Mouse (Mus musculus) fibroblast of lung, adult 2 months (primary cell): ENCODE results near the gene Smap2.

ENCODE experiments used
- DNase-seq: peaks from one replicate; pipeline ENCODE4 v3.0.0-alpha.2; 2011; ENCODE audit warnings: low read depth

Smap2 gene

DNA sequence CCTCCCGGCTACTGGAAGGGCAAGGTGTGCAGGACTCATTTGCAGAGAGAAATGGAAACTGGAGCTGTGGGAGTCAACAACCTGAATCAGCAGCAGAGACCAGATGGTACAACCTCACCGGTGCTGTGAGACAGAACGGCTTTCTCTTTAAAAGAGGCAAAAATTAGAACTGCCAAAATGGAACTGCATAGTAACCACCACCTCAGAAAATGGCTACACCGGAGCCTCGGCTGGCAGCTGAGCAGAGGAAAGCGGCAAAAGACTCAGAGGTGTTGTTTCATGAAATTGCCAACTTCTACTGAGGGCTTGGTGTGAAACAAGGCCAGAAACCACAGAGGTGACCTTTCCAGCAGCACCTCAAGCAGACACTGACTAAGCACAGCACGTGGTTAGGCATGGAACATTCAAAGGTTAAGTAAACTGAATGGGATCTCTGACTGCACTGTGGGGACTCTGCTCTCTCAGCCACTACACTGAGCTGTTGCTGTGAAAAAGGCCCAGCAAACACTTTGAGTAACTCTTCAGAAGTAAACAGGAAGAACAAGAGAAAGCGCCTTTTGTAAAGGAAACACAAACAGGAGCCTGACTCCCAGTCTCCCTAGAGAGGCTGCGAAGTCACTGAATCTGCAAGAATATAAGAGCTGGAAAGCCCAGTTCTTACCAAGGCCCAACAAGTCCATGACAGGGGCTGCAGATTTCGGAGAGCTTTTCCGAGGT lies 42.2 kb downstream of the Smap2 start:
- DNase-seq: peak; percentile 67

DNA sequence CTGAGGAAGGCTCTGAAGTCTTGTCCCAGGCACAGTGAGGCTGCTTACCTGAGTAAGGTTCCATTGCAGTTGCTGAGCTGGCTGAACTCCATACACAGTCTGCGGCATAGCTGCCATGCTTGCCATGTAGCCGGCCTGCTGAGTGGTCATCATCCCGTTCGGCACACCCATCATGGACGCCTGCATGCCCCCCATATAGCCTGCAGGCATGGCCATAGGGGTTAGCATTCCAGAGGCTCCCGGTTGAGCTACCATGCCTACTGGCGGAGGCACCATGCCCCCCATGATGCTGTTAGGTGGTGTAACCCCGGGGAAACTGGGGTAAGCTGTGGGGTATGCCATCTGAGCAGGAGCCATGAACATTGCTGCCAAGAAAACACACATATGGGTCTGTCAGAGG lies 45.2 kb downstream of the Smap2 start:
- DNase-seq: no peak

DNA sequence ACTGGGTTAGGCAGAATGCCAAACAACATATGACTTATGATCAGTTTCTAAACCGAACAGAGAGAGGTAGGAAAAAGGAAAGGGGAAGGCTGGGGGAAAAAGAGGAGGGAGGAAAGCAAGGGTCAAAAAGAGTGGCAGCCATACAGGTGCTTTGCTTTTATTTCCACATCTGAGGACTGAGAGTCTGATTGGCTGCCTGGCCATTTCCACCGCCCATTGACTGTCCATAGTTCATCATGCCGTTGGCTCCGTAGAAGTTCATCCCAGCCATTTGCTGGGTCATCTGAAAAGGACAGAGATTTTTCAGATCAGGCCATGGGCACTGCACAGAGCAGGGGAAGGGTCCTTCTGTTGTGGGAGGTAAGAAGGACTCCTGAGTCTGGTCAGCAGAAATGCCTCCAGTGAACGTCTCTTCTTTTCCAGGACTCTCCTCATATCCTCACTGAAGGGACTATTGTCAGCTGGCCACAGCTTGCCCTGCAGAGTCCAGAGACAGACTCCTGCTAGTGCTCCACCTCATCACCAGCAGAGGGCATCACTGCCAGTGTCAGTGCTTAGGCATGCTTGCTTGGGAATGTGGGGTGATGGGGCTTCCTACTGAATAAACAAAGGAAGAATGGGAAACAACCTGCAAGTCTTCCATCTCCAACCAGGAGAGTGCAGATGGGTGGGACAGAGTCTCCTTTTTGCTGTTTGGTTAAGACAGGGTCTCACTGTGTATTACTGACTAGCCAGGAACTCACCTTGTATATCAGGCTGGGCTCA lies 47.5 kb downstream of the Smap2 start:
- no peak for DNase-seq

DNA sequence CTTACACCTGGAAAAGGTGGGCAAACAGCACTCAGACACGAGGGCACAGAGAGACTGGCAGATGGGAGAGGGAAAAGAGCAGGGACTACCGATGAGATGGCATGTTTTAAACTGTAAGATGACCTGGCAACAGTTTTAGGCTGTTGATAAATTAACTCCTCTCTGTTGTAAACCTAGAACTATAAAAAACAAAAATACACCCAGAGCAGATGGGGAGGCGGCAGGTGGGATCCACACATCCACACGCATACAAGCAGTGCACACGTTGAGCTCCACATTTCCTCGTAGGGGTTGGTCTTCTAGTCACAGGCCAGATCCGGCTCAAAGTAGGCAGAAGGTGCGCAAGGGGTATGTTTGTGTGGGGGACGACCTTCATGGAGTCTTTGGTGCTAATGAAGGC lies 48.6 kb downstream of the Smap2 start:
- DNase-seq: no peak

DNA sequence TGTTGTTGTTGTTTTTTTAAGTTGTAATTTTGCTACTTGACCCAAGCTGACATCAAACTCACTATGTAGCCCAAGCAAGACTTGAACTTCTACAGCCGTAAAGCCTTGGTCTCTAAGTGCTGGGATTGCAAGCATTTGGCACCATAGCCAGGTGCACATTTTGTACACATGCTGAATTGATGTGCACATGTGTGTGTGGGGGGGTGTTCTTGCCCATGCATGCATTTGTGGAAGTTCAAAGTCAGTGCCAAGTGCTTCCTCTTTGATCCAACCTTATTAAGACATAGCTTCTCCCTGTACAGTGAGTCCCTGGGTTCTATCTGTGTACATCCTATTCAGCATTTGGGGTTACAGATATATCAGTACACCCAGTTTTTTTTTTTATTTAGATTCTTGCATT lies 61.5 kb downstream of the Smap2 start:
- no peak for DNase-seq

DNA sequence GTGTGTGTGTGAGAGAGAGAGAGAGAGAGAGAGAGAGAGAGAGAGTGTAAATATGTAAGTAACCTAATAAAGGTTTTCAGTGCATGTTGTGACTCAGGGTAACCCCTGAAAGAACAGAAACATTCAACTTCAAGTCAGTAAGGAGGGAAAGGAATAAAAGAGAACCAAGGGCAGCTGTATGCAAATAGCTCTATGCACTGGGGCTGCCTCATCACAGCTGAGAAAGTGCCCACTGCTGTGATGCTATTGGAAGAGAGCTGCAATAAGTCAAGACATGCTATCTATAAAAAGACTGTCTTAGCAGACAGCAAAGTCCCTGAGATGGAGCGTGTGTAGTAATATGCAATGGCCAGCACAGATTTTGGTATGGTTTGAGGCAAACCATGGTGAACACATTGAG lies 63.4 kb downstream of the Smap2 start:
- no peak for DNase-seq

DNA sequence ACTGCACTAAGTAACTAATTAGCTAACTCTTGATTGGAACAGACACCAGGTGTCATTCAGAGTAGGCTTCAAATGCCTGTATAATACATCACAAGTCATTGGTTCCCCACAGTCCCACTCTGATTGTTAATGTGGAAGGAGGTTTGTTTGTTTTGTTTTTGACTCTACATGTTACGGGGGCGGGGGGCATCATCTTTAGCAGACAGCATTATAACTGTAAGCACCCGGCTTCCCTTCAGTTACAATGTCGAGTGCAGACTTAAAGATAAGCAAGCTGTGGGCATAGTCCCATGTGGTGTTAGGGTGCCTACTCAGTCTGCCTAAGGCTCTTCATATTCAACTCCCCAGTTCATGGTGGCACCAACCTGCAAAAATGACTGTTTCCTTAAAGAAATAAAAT lies 64.0 kb downstream of the Smap2 start:
- no peak for DNase-seq

DNA sequence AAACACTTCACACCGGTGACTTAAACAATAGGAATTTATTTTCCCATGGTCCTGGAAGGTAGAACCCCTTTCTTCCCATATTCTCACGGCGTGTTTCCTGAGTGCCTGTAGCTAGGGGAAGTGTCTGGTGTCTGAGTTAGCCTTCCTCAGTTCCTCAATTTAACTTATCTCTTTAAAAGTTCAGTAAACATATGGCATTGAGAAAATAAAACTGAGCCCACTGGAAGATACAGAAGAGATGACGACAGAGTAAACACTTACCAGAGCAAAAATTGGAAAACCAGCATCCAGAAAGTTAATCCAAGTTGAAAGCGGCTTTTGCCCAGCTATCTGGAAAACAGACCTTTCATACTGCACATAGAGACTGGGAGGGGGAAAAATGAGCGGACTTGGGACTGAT lies 64.9 kb downstream of the Smap2 start:
- DNase-seq: no peak

DNA sequence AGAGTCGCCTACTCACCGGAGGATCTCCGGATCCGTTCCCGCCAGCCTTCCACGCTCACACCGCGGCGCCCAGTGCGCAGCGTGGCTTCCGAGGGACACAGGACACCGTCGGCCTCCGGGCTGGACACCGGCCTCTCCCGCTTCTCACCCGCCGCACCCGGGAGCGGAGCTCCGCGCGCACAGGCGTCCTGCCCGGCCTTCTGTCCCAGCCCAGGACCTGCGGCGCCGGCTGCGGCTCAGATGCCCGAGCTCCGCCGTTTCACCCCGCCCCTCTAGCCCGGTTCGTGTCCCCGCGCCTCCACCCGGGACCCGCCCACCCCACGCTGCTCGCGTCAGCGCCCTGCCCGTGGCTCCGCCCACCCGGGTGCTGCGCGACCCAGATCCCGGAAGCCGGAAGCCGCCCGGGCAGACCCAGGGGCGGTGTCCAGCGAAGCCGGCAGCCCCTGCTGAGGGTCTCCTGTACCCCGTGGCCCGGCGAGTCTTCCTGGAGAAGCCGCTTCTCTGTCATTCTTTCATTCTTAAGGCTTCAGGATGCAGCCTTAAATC lies 65.5 kb downstream of the Smap2 start, which contains the start of gene Zfp69:
Zfp69 (minus strand) TSS at position 272 of the 546 bp plus-strand sequence.
- peak; percentile 60 for DNase-seq

DNA sequence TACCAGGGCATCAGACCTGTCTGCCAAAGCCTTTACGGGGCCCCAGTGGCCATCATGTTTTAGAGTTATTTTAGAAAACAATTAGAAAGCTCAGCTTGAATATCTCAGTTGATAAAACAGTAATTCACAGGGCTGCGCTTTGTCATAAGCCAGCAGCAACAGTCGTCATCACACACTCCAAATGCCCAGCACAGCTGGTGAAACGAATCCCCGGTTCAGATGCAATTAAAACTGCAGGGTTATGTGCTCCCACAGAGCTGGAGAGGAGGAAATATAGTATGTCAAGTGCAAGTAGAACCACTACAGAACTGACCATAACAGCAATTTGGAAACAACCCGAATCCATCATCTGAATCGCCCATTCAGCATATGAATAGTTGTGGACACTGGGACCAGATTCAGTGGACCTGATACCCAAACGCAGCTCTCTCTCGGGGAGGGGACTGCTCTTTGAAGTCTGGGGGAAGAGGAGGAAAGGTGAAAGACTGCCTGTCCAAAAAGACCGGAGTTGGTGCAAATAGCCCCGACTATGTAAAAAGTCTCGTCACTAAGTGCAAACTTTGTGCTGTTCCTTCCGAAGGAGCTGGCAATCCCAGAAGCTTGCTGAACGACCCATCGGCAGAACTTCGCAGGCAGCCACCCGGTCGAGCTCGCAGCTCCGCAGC lies 66.2 kb downstream of the Smap2 start:
- DNase-seq: no peak

DNA sequence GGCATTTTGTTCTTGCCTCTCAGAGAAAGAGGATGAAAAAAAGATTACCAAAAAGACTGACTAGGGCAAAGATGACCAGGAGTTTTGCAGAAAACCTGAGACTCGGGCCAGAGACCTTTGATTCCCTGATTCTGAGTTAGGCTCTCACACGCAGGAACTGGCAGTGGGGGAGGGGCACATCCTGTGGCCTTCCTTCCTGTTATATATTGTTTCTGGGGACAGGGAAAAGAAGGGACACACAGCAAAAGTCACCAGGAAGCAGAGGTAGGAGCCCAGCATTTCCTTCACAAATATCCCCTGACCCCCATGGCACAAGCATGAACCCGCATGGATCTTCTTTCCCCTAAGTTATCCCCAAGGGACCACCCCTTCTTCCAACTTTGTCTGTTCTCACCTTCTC lies 68.1 kb downstream of the Smap2 start:
- DNase-seq: no peak

DNA sequence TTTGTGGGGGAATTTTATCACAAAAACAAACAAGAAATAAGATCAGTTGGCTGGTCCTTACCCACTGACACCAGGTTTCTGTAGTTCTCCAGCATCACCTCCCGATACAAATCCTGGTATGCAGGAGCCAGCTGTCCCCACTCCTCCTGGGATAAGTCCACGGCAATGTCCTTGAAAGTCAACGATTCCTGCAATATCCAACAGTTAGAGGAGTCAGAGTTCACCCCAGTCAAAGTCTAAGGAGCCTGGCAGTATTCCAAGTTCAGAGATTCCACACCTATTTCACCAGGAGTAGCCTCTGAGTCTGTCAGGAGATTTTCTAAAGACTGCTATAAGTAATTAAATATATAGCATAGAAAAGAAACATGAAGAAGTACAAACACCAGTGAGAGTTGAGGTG lies 82.0 kb downstream of the Smap2 start:
- DNase-seq: no peak

DNA sequence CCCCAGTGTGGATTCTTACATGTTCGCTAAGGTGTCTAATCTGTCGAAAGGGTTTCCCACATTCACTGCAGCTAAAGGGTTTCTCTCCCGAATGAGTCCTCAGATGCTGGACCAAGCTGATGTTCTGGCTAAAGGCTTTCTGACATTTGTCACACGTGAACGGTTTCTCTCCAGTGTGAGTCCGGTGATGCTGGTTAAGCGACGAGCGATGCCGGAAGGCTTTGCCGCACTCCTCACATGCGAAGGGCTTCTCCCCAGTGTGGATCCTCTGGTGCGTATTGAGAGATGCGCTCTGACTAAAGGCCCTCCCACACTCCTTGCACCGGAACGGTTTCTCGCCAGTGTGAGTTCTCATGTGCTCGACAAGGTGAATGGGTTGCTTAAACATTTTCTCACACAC lies 86.3 kb downstream of the Smap2 start:
- DNase-seq: no peak

DNA sequence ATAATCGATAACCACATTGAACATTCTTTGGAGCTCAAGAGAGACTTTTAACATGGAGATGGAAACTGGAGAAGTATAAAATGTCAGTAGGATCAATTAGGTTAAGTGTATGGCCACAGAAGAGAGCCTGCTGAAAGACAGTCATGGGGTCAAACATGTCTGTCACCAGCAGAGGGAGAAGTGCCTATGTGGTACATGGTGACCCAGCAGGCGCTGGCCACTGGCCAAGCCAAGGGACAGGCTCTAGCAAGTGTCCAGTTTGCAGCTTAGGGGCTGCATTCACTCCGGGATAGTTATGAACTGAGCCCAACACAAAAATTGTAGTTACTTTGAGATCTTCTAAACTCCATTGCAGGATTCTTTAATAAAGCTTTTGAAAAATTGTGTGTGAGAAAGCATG lies 88.4 kb downstream of the Smap2 start:
- DNase-seq: no peak

DNA sequence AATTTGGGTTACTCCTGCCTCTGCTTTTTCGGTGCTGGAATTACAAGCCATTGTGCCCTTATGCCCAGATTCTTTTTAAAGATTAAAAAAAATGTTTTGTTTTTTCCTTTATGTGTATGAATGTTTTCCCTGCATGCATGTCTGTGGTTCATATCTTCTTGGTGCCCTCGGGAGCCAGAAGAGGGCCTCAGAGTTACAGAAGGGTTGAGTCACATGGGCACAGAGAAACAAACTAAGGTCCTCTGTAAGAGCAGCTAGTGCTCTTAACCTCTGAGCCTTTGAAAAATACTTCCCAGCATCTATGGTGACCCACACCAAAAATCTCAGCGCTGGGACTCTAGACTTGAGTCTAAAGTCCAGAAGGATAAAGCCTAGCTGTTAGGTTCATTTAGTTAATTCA lies 91.7 kb downstream of the Smap2 start:
- peak; percentile 60 for DNase-seq

DNA sequence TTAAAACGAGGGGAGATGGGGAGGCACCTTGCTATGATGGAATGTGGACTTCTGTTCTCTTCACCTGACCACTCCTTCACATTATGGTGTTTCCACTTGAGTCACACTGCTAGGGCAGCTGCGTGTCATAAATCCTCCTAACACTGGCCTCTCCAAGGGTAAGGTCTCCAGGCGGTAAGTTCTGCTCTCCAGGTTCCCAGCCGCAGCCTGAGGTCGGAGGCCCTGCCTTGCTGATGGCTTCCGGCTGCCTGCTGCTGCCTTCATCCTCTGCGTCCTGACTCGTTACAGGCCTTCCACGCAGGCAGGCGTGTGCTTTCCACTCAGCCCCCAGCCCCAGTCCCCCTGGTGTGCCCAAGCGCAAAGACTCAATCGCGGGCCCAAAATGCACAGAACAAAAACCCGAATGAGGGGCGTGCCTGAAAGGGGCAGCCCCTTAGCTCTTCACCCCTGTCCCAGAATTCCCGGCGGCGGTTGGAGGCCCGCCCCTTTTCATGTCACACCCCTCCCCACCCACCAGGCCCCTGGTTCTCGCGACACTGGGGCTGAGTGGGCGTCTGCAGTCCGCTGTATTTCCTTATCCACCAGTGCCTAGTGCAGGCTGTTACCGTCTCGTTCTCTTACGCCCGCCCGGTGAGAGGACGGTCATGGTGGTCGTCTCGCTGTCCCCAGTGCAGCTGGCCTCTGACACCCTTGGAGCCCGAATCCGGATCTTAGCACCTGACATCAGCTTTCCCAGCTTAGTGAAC lies 92.3 kb downstream of the Smap2 start, which contains the start of gene Exo5:
Exo5 (minus strand) TSS at position 464 of the 746 bp plus-strand sequence.
- peak; percentile 78 for DNase-seq

DNA sequence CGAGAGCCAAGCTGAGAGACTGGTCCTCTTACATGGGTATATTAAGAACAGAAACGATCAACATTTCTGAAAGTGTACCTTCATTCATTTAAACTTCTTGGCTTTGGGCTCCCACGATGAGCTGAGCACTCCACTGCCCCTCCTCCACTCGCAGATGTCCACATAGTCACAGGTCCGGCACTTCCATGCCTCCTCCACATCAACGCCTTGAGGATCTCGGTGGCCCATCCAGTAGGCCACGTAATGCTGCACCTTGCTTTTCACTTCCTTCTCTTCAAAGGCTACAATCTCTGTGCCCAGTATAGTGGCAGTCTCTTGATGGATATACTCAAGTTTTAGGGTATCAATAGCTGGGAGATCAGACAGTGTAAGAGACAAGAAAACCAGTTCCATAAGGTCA lies 95.6 kb downstream of the Smap2 start:
- no peak for DNase-seq
